Mouse (Mus musculus) forebrain, embryonic 16.5 days (tissue): Measurements from ENCODE around the gene Dmtf1. TPM values are rescaled to one million over a fixed set of nuclear protein-coding genes. Genes with fewer than 3 reads are reported as not detected.

Experiments used
- ATAC-seq: fragments of 200-750 bp; cut with Nextera tagmentation; 2 replicates; pipeline ENCODE4 v1.8.0; 2017; ENCODE audit warnings: mild to moderate bottlenecking, moderate library complexity
- H3K27ac ChIP-seq: fragments of 300-500 bp; sonication (generic); 2 replicates; pipeline ENCODE4 v1.5.1; 2014; ENCODE audit warnings: low read length, control low read depth
- H3K27me3 ChIP-seq: fragments of 300-500 bp; sonication (generic); replicated peaks from 2 replicates; pipeline ENCODE4 v1.6.1; 2014; ENCODE audit warnings: low read length; ENCODE audit not compliant: control insufficient read depth, insufficient read depth
- H3K36me3 ChIP-seq: fragments of 300-500 bp; sonication (generic); 2 replicates; pipeline ENCODE4 v1.6.1; 2014; ENCODE audit not compliant: control insufficient read depth, insufficient read depth
- H3K4me1 ChIP-seq: fragments of 300-500 bp; sonication (generic); replicated peaks from 2 replicates; pipeline ENCODE4 v1.6.1; 2014; ENCODE audit warnings: low read length; ENCODE audit not compliant: control insufficient read depth, insufficient read depth
- H3K4me2 ChIP-seq: fragments of 300-500 bp; sonication (generic); 2 replicates; pipeline ENCODE4 v1.6.1; 2014; ENCODE audit warnings: mild to moderate bottlenecking, low read length, control low read depth
- H3K4me3 ChIP-seq: fragments of 300-500 bp; sonication (generic); replicated peaks from 2 replicates; pipeline ENCODE4 v1.5.1; 2014; ENCODE audit warnings: mild to moderate bottlenecking, low read length, control low read depth
- H3K9ac ChIP-seq: fragments of 300-500 bp; sonication (generic); replicated peaks from 2 replicates; pipeline ENCODE4 v1.6.1; 2014; ENCODE audit warnings: low read depth, low read length, control low read depth
- H3K9me3 ChIP-seq: fragments of 300-500 bp; sonication (generic); 2 replicates; pipeline ENCODE4 v1.6.1; 2016; ENCODE audit warnings: low read length; ENCODE audit not compliant: control insufficient read depth
- WGBS: fragments of 180-500 bp; shearing (Covaris S2); extraction: QIAGEN DNeasy Blood & Tissue Kit; methylation state at CpG from one replicate; pipeline ENCODE4 v1.1.7; 2014; 5-methylcytosine and 5-hydroxymethylcytosine counted together
- polyA plus RNA-seq: library from polyadenylated mRNA; unstranded; fragments of >200 nt; fragmentation: Nextera tagmentation; extraction: Ambion mirVana; gene quantifications from 2 replicates; pipeline ENCODE4 v1.2.1, GENCODE M21; 2015

The Dmtf1 gene
- polyA plus RNA-seq, 1 experiment from 2014 or later, result 75.0 TPM

- Histone ChIP-seq H3K36me3 (no peaks in the 10 kb centered on the region), H3K4me2 (peak within 1 kb of the TSS; percentile 86), H3K27me3 (no peaks in the 10 kb centered on the region), H3K9me3 (peaks cover 2% of the 10 kb centered on the region; the same call in 1 of the 2 replicates), H3K27ac (no peak within 1 kb of the TSS), H3K9ac (peak within 1 kb of the TSS; percentile 71), H3K4me3 (peak within 1 kb of the TSS; percentile 85), H3K4me1 (peaks cover 9% of the 10 kb centered on the region)
- WGBS, result under 1% methylated on average over 52 of the region's 59 CpGs
- peak; percentile 99 for ATAC-seq
Observed at GRCm38 (mm10) chr5:9100207-9100848, 61.2 kb downstream of the Dmtf1 start, which contains the start of gene Tmem243. Gene Tmem243 (plus strand): TSS chr5:9100668.

GRCm38 (mm10) chr5:9093490-9093889 is 68.1 kb downstream of the Dmtf1 start:
- Histone ChIP-seq H3K9me3 (peaks cover 2% of the 10 kb centered on the region; the same call in 1 of the 2 replicates), H3K27me3 (no peaks in the 10 kb centered on the region), H3K4me2 (no peak overlapping the region), H3K4me3 (no peak overlapping the region), H3K27ac (no peak overlapping the region), H3K4me1 (no peaks in the 10 kb centered on the region), H3K9ac (no peak overlapping the region), H3K36me3 (no peaks in the 10 kb centered on the region)
- WGBS, result 90% methylated on average over 4 of the region's 4 CpGs
- ATAC-seq, result no peak

GRCm38 (mm10) chr5:9092716-9093115 is 68.9 kb downstream of the Dmtf1 start:
- H3K9me3 ChIP-seq, result peaks cover 2% of the 10 kb centered on the region; the same call in 1 of the 2 replicates
- ATAC-seq, result no peak
- no peak overlapping the region for H3K9ac ChIP-seq
- no peak overlapping the region for H3K4me2 ChIP-seq
- H3K4me1 ChIP-seq, result no peaks in the 10 kb centered on the region
- H3K36me3 ChIP-seq, result no peaks in the 10 kb centered on the region
- no peaks in the 10 kb centered on the region for H3K27me3 ChIP-seq
- H3K27ac ChIP-seq, result no peak overlapping the region
- 95% methylated on average over 1 of the region's 1 CpGs for WGBS
- no peak overlapping the region for H3K4me3 ChIP-seq

DNA sequence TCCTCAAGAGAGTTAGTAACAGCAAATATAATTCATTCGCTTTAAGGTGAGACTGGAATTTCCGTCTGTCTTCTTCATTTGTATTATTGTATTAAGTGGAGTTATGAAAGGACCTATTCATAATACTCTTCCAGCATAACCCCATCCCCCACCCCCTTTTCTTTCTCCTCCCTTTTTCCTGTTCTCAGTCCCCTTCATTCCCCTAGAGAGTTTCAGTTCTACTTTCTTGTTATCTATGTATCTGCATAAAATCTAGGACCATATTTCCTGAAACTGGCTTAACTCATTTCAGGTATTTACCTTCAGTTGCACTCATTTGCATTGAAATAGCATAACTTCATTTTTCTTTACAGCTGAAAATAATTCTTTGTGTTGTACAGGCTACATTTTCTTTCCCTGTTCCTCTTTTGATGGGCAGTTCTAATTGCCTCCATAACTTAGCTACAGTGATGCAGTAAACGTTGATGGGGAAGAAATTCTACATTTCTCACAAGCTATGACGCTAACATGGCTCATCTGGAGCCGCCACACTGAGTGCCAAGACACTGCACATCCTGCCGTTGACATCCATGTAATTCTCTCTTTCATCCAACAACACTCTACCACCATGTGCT is 71.0 kb downstream of the Dmtf1 start:
- Histone ChIP-seq H3K4me1 (no peaks in the 10 kb centered on the region), H3K9ac (no peak overlapping the region), H3K27me3 (no peaks in the 10 kb centered on the region), H3K9me3 (no peaks in the 10 kb centered on the region), H3K27ac (no peak overlapping the region), H3K36me3 (no peaks in the 10 kb centered on the region), H3K4me3 (no peak overlapping the region), H3K4me2 (no peak overlapping the region)
- ATAC-seq, result no peak
- WGBS, result 84% methylated on average over 6 of the region's 6 CpGs

- Histone ChIP-seq H3K9ac (no peak overlapping the region), H3K4me3 (no peak overlapping the region), H3K4me2 (no peak overlapping the region), H3K36me3 (no peaks in the 10 kb centered on the region), H3K9me3 (no peaks in the 10 kb centered on the region), H3K4me1 (no peaks in the 10 kb centered on the region), H3K27me3 (no peaks in the 10 kb centered on the region), H3K27ac (no peak overlapping the region)
- no peak for ATAC-seq
- WGBS, result 84% methylated on average over 3 of the region's 3 CpGs
Observed at GRCm38 (mm10) chr5:9086924-9087719, 74.5 kb downstream of the Dmtf1 start.

GRCm38 (mm10) chr5:9079773-9080501 is 81.6 kb downstream of the Dmtf1 start:
- no peak overlapping the region for H3K4me3 ChIP-seq
- H3K36me3 ChIP-seq, result no peaks in the 10 kb centered on the region
- H3K4me2 ChIP-seq, result no peak overlapping the region
- no peaks in the 10 kb centered on the region for H3K4me1 ChIP-seq
- no peak overlapping the region for H3K27ac ChIP-seq
- H3K27me3 ChIP-seq, result no peaks in the 10 kb centered on the region
- H3K9me3 ChIP-seq, result no peaks in the 10 kb centered on the region
- no peak overlapping the region for H3K9ac ChIP-seq
- no peak for ATAC-seq

DNA sequence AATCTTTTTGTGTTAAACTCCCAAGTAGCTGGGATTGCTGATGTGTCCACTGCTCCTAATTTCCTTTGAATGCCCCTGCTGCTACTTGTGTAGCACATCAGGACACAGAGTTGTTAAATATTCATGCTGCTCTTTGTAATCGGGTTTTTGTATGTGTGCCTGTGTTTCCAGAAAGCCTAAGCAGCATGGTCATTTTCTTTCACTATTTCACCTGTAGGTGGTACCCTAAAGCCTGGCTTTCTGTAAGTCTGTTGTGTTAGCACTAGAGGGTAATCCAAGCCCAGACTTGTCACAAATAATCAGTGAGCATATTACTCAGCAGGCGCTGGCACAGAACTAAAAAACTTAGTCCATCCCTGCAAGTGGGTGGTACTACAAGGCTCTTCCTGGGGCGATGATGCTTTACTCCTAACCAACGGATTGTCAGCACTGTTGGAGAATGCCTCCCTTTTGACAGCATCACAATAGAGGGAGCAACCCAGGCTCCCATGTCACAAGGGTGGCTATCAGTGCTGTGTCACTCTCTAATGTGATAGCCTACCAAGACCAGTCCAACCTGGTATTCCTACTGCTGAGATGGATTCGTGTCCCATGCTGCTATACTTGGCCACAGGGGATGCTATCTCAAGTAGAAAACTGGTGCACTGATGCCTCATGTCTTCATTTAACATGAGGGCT is 88.3 kb downstream of the Dmtf1 start:
- Histone ChIP-seq H3K4me2 (no peak overlapping the region), H3K36me3 (no peaks in the 10 kb centered on the region), H3K4me3 (no peak overlapping the region), H3K27me3 (no peaks in the 10 kb centered on the region), H3K4me1 (peaks cover 2% of the 10 kb centered on the region; the same call in 1 of the 2 replicates), H3K27ac (no peak overlapping the region), H3K9ac (no peak overlapping the region), H3K9me3 (no peaks in the 10 kb centered on the region)
- ATAC-seq, result peak; percentile 36
- 39% methylated on average over 5 of the region's 5 CpGs for WGBS

GRCm38 (mm10) chr5:9071360-9071759 is 90.2 kb downstream of the Dmtf1 start:
- no peak overlapping the region for H3K4me2 ChIP-seq
- no peaks in the 10 kb centered on the region for H3K27me3 ChIP-seq
- no peak for ATAC-seq
- no peaks in the 10 kb centered on the region for H3K36me3 ChIP-seq
- peaks cover 2% of the 10 kb centered on the region; the same call in 1 of the 2 replicates for H3K4me1 ChIP-seq
- H3K27ac ChIP-seq, result no peak overlapping the region
- H3K9me3 ChIP-seq, result no peaks in the 10 kb centered on the region
- WGBS, result 78% methylated on average over 3 of the region's 3 CpGs
- H3K4me3 ChIP-seq, result no peak overlapping the region
- H3K9ac ChIP-seq, result no peak overlapping the region
